Comparison of ENCODE assay signal across 8 mouse cellular contexts in the genomic region with DNA sequence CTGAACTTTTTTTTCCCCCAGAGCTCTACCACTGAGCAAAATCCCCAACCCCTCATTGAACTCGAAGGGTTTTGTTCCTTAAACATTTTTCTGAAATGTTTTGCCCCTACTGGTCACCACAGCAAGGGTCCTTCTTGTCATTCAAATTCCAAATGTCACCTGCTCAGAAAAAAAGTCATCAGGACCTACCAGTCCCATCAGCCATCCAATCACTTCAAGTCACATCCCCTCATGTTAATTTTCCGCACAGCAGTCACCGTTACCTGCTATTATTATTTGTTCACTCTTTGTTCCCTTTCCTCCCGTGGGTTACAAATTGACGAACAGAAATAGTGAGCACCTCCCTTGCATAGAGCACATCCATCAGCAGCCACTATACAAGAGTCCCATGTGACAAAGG. TPM values are rescaled to one million over a fixed set of nuclear protein-coding genes. Genes with fewer than 3 reads are reported as not detected.
A peak's percentile ranks its signal among the peaks of the same experiment; 100 is the strongest.
DNase-seq lines count a peak whose midpoint lies in the region; ATAC-seq and TF ChIP-seq lines count a peak whose summit lies in the region.

No protein-coding gene starts in this region.

- H3K4me1 ChIP-seq in kidney, postnatal 0 days (replicated peaks; ENCODE audit: insufficient read depth, low read length) = no peaks in the 10 kb centered on the region
- H3K4me1 ChIP-seq in embryonic facial prominence, embryonic 15.5 days = peaks cover 31% of the 10 kb centered on the region
- H3K4me1 ChIP-seq in limb, embryonic 11.5 days (ENCODE audit: control insufficient read depth, insufficient read depth, low read length) = peaks cover 3% of the 10 kb centered on the region; the same call in 1 of the 2 replicates
- H3K4me1 ChIP-seq in neural tube, embryonic 15.5 days = peaks cover 23% of the 10 kb centered on the region

- DNase-seq in kidney, postnatal 0 days (ENCODE audit: low spot score) = no peak
- no peak for DNase-seq in kidney, postnatal 14 days
- no peak for DNase-seq in limb, embryonic 11.5 days (ENCODE audit: low spot score)
- DNase-seq in cerebellum, postnatal 10 days = no peak
- no peak for DNase-seq in MN1 (ENCODE audit: low spot score)
- no peak for DNase-seq in thymus, postnatal 0 days (ENCODE audit: low spot score)

- no peaks in the 10 kb centered on the region for H3K27me3 ChIP-seq in kidney, postnatal 0 days (ENCODE audit: insufficient read depth, low read length)
- H3K27me3 ChIP-seq in embryonic facial prominence, embryonic 15.5 days = peaks cover 18% of the 10 kb centered on the region
- H3K27me3 ChIP-seq in limb, embryonic 11.5 days (ENCODE audit: control insufficient read depth, insufficient read depth, low read length) = peaks cover 10% of the 10 kb centered on the region; the same call in 1 of the 2 replicates
- H3K27me3 ChIP-seq in neural tube, embryonic 15.5 days (replicated peaks) = peaks cover 26% of the 10 kb centered on the region

- no peak overlapping the region for H3K27ac ChIP-seq in kidney, postnatal 0 days
- no peak overlapping the region for H3K27ac ChIP-seq in embryonic facial prominence, embryonic 15.5 days (replicated peaks)
- H3K27ac ChIP-seq in limb, embryonic 11.5 days (replicated peaks; ENCODE audit: low read depth, low read length) = no peak overlapping the region
- H3K27ac ChIP-seq in neural tube, embryonic 15.5 days (replicated peaks) = no peak overlapping the region

- no peak for ATAC-seq in kidney, postnatal 0 days (replicated peaks; ENCODE audit: low FRiP score, low read depth)
- no peak for ATAC-seq in embryonic facial prominence, embryonic 15.5 days (ENCODE audit: insufficient number of reproducible peaks, low FRiP score, low TSS enrichment, low read depth)
- no peak for ATAC-seq in limb, embryonic 11.5 days (ENCODE audit: insufficient number of reproducible peaks, low FRiP score, low TSS enrichment, low read depth)
- ATAC-seq in neural tube, embryonic 15.5 days (ENCODE audit: low FRiP score) = no peak

- H3K9me3 ChIP-seq in kidney, postnatal 0 days (replicated peaks; ENCODE audit: low read length) = no peaks in the 10 kb centered on the region
- no peaks in the 10 kb centered on the region for H3K9me3 ChIP-seq in embryonic facial prominence, embryonic 15.5 days (replicated peaks)
- H3K9me3 ChIP-seq in limb, embryonic 11.5 days (ENCODE audit: control insufficient read depth, low read length) = no peaks in the 10 kb centered on the region
- H3K9me3 ChIP-seq in neural tube, embryonic 15.5 days (replicated peaks) = no peaks in the 10 kb centered on the region

- H3K36me3 ChIP-seq in kidney, postnatal 0 days (ENCODE audit: insufficient read depth, low read length) = no peaks in the 10 kb centered on the region
- H3K36me3 ChIP-seq in embryonic facial prominence, embryonic 15.5 days = no peaks in the 10 kb centered on the region
- H3K36me3 ChIP-seq in limb, embryonic 11.5 days (ENCODE audit: control insufficient read depth, insufficient read depth, low read length) = no peaks in the 10 kb centered on the region
- H3K36me3 ChIP-seq in neural tube, embryonic 15.5 days = no peaks in the 10 kb centered on the region

- whole genome bisulfite sequencing in kidney, postnatal 0 days = 18% methylated on average over 5 of the region's 5 CpGs
- 15% methylated on average over 5 of the region's 5 CpGs for WGBS in embryonic facial prominence, embryonic 15.5 days
- 28% methylated on average over 5 of the region's 5 CpGs for whole genome bisulfite sequencing in limb, embryonic 11.5 days
- 9% methylated on average over 5 of the region's 5 CpGs for WGBS in neural tube, embryonic 15.5 days

- TF ChIP-seq CTCF in kidney, postnatal 0 days (IDR thresholded peaks at IDR 0.05; ENCODE audit: low read depth) = no peak

- peak overlapping the region; percentile 97; the same call in 1 of the 2 replicates for H3K4me2 ChIP-seq in kidney, postnatal 0 days (ENCODE audit: low read length)
- H3K4me2 ChIP-seq in embryonic facial prominence, embryonic 15.5 days (replicated peaks) = peak overlapping the region; percentile 100
- H3K4me2 ChIP-seq in limb, embryonic 11.5 days (ENCODE audit: low read depth, severe bottlenecking) = peak overlapping the region; percentile 100; the same call in 1 of the 2 replicates
- peak overlapping the region; percentile 100 for H3K4me2 ChIP-seq in neural tube, embryonic 15.5 days

- H3K9ac ChIP-seq in kidney, postnatal 0 days (ENCODE audit: low read depth, low read length) = no peak overlapping the region
- no peak overlapping the region for H3K9ac ChIP-seq in embryonic facial prominence, embryonic 15.5 days
- H3K9ac ChIP-seq in limb, embryonic 11.5 days (ENCODE audit: low read length) = no peak overlapping the region
- no peak overlapping the region for H3K9ac ChIP-seq in neural tube, embryonic 15.5 days (replicated peaks)

- H3K4me3 ChIP-seq in kidney, postnatal 0 days (replicated peaks; ENCODE audit: low read depth, low read length) = no peak overlapping the region
- peak overlapping the region; percentile 66 for H3K4me3 ChIP-seq in embryonic facial prominence, embryonic 15.5 days (replicated peaks)
- no peak overlapping the region; the same call in 1 of the 2 replicates for H3K4me3 ChIP-seq in limb, embryonic 11.5 days (ENCODE audit: low read depth, low read length)
- H3K4me3 ChIP-seq in neural tube, embryonic 15.5 days (replicated peaks) = peak overlapping the region; percentile 65

RNA-seq across cellular contexts. Expression of gene Plekha7, which starts 1.6 kb away (rescaled TPM):
- polyA plus RNA-seq in kidney, postnatal 0 days (2015; fragmentation: Nextera tagmentation; extraction: Ambion mirVana) = 11.8 and 12.1 TPM in 2 replicates
- 15.4 and 16.1 TPM in 2 replicates for polyA plus RNA-seq in embryonic facial prominence, embryonic 15.5 days (2015; fragmentation: Nextera tagmentation; extraction: Ambion mirVana)
- polyA plus RNA-seq in limb, embryonic 11.5 days (2014; fragmentation: Nextera tagmentation; extraction: Ambion mirVana) = 3.7 and 4.0 TPM in 2 replicates
- 5.4 and 12.8 TPM in 2 replicates for polyA plus RNA-seq in neural tube, embryonic 15.5 days (2015; fragmentation: Nextera tagmentation; extraction: Ambion mirVana)
- 17.0 and 18.4 TPM in 2 replicates for polyA plus RNA-seq in thymus, postnatal 0 days (2015; fragmentation: Nextera tagmentation; extraction: Ambion mirVana)

RNA-seq across cellular contexts. Expression of gene Rps13, which starts 27.4 kb away (rescaled TPM):
- 741 and 816 TPM in 2 replicates for polyA plus RNA-seq in kidney, postnatal 0 days (2015; fragmentation: Nextera tagmentation; extraction: Ambion mirVana)
- 696 and 834 TPM in 2 replicates for polyA plus RNA-seq in embryonic facial prominence, embryonic 15.5 days (2015; fragmentation: Nextera tagmentation; extraction: Ambion mirVana)
- polyA plus RNA-seq in limb, embryonic 11.5 days (2014; fragmentation: Nextera tagmentation; extraction: Ambion mirVana) = 957 and 981 TPM in 2 replicates
- 511 and 555 TPM in 2 replicates for polyA plus RNA-seq in neural tube, embryonic 15.5 days (2015; fragmentation: Nextera tagmentation; extraction: Ambion mirVana)
- 1,259 and 1,312 TPM in 2 replicates for polyA plus RNA-seq in thymus, postnatal 0 days (2015; fragmentation: Nextera tagmentation; extraction: Ambion mirVana)

Comparison
In these comparisons a context has a peak if more than half of its experiments do, and no peak if none do; other contexts are left out.
1. H3K4me3 ChIP-seq: peak in embryonic facial prominence, embryonic 15.5 days (single experiment) and neural tube, embryonic 15.5 days (single experiment); none in kidney, postnatal 0 days (single experiment) and limb, embryonic 11.5 days (single experiment).
2. Peak in every context shown above with its lines, with median percentiles within 50 percentile points of each other: H3K4me2 ChIP-seq.